Mouse (Mus musculus): ENCODE results near the gene Agmo.

DNA sequence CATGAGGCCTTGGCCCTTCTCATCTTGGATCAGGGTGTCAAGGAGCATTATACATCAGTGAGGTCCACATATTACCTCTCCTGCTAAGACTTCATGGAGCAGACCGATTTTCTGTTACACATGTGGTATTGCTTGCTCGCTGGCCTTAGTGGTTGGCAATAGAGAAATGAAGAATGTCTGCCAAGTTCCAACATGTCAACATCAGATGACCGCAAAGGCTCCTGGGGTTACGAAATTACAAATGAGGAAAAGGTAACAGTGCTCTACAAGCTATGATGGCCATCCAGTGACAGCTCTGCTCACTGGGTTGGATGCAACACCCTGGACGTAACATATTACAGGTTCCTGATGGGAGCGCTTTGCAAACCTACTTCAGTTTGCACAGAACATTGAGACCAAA lies 161.1 kb downstream of the Agmo start:
- TF ChIP-seq CTCF (IDR thresholded peaks at IDR 0.05; ENCODE audit: control insufficient read depth, insufficient read depth, insufficient read length) (no peak), MYOG (IDR thresholded peaks at IDR 0.05; ENCODE audit: control insufficient read depth, extremely low read depth, insufficient read length) (no peak)
